Mouse (Mus musculus) heart, embryonic 11.5 days (tissue): Measurements from ENCODE around the gene Lrrn4. TPM values are rescaled to one million over a fixed set of nuclear protein-coding genes. Genes with fewer than 3 reads are reported as not detected.

ENCODE experiments used
- ATAC-seq: fragments of 200-750 bp; cut with Nextera tagmentation; replicated peaks from 2 replicates; pipeline ENCODE4 v1.8.0; 2017; ENCODE audit warnings: moderate library complexity; ENCODE audit not compliant: insufficient number of reproducible peaks, low FRiP score, low TSS enrichment
- H3K27ac ChIP-seq: fragments of 300-500 bp; sonication (generic); 2 replicates; pipeline ENCODE4 v1.5.1; 2014; ENCODE audit warnings: mild to moderate bottlenecking, low read depth, low read length
- H3K27me3 ChIP-seq: fragments of 300-500 bp; sonication (generic); 2 replicates; pipeline ENCODE4 v1.6.1; 2014; ENCODE audit warnings: mild to moderate bottlenecking, low read length, mixed read lengths; ENCODE audit not compliant: control insufficient read depth, insufficient read depth
- H3K36me3 ChIP-seq: fragments of 300-500 bp; sonication (generic); 2 replicates; pipeline ENCODE4 v1.6.1; 2014; ENCODE audit warnings: mild to moderate bottlenecking, low read length, moderate library complexity, mixed read lengths; ENCODE audit not compliant: control insufficient read depth, insufficient read depth
- H3K4me1 ChIP-seq: fragments of 300-500 bp; sonication (generic); 2 replicates; pipeline ENCODE4 v1.6.1; 2014; ENCODE audit warnings: low read length; ENCODE audit not compliant: control insufficient read depth, insufficient read depth
- H3K4me2 ChIP-seq: fragments of 300-500 bp; sonication (generic); 2 replicates; pipeline ENCODE4 v1.6.1; 2014; ENCODE audit warnings: mild to moderate bottlenecking, moderate library complexity
- H3K4me3 ChIP-seq: fragments of 300-500 bp; sonication (generic); 2 replicates; pipeline ENCODE4 v1.5.1; 2014; ENCODE audit warnings: low read depth, low read length
- H3K9ac ChIP-seq: fragments of 300-500 bp; sonication (generic); 2 replicates; pipeline ENCODE4 v1.6.1; 2014; ENCODE audit warnings: mild to moderate bottlenecking, low read depth, low read length, moderate library complexity
- H3K9me3 ChIP-seq: fragments of 300-500 bp; sonication (generic); replicated peaks from 2 replicates; pipeline ENCODE4 v1.6.1; 2016; ENCODE audit warnings: low read length; ENCODE audit not compliant: control insufficient read depth
- WGBS: fragments of 180-500 bp; shearing (Covaris S2); extraction: QIAGEN DNeasy Blood & Tissue Kit; methylation state at CpG from one replicate; pipeline ENCODE4 v1.1.7; 2014; ENCODE audit not compliant: insufficient replicate concordance; 5-methylcytosine and 5-hydroxymethylcytosine counted together
- polyA plus RNA-seq: library from polyadenylated mRNA; unstranded; fragments of >200 nt; fragmentation: Nextera tagmentation; extraction: Ambion mirVana; gene quantifications from 2 replicates; pipeline ENCODE4 v1.2.1, GENCODE M21; 2014

Gene Lrrn4
- polyA plus RNA-seq, 1 experiment from 2014 or later, result 17.9 TPM

GRCm38 (mm10) chr2:132841071-132841470, 39.6 kb downstream of the Lrrn4 start:
- no peak for ATAC-seq
- 91% methylated on average over 4 of the region's 4 CpGs for WGBS
- Histone ChIP-seq H3K27ac (no peak overlapping the region), H3K4me1 (no peaks in the 10 kb centered on the region), H3K27me3 (no peaks in the 10 kb centered on the region), H3K4me3 (no peak overlapping the region), H3K9ac (no peak overlapping the region), H3K4me2 (no peak overlapping the region), H3K9me3 (no peaks in the 10 kb centered on the region), H3K36me3 (0 out of 2 replicates have a peak, but pooled peaks cover 2% of the 10 kb centered on the region)

Other genes starting within 250 kb of the Lrrn4 start
- 15.3 and 18.0 TPM in 2 replicates for gene Shld1, start 194.0 kb downstream of the Lrrn4 start, polyA plus RNA-seq
- gene Chgb, start 99.6 kb downstream of the Lrrn4 start, polyA plus RNA-seq, result 0.19 and 0.51 TPM in 2 replicates
- gene Trmt6, start 64.8 kb downstream of the Lrrn4 start, polyA plus RNA-seq, result 24.4 and 26.5 TPM in 2 replicates
- gene Mcm8, start 64.8 kb downstream of the Lrrn4 start, polyA plus RNA-seq, result 13.9 and 14.7 TPM in 2 replicates
- 18.1 and 18.7 TPM in 2 replicates for gene Crls1, start 34.2 kb downstream of the Lrrn4 start, polyA plus RNA-seq
- gene Fermt1, start 65.0 kb upstream of the Lrrn4 start, polyA plus RNA-seq, result 0.44 and 1.5 TPM in 2 replicates